Mouse (Mus musculus) retina, adult 2 months (tissue): ENCODE data around the gene Lhx4.

ENCODE experiments used
- DNase-seq: peaks from one replicate; pipeline ENCODE4 v3.0.0-alpha.2; 2012; ENCODE audit warnings: low read depth, low spot score

The Lhx4 gene

DNA sequence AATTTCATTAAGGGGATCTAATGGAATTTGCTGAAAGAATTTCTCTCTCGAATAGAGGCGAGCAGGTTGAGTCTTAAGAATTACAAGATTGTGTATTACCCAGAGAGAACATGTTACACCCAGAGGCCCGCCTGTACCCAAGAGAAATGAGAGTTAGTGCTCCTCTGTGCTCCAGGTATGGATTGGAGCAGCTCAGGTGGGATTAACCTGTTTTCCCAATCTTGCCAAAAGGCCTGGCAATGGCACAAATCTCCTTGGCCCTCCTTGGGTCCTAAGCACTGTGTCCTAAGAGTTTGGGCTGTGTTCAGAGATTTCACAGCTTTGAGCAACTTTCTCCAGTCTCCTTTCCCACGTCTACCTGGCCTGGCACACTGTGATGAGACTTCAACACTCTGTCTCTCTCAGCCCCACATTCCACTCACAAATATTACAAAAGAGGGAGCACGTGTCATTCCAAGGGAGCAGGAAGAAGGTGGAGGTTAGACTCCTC lies 48.2 kb downstream of the Lhx4 start:
- no peak for DNase-seq

DNA sequence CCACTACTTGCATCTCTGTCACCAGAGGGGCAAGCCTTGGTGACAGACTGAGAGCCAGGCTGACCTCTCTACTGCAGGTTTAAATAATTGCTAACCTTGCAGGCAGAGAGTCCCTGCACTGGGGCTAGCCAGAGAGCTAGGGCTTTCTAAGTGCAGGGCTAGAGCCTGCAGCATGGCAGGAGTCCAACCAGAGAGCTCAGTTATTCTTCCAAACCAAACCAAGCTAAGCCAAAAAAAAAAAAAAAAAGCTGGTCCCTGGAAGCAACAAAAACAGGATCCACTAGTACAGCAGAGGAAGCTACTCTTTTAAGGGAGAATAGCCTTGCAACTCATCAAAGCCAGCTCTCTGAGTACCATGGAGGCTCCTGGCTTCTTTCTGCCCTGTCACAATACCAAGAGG lies 50.6 kb downstream of the Lhx4 start:
- DNase-seq = no peak

DNA sequence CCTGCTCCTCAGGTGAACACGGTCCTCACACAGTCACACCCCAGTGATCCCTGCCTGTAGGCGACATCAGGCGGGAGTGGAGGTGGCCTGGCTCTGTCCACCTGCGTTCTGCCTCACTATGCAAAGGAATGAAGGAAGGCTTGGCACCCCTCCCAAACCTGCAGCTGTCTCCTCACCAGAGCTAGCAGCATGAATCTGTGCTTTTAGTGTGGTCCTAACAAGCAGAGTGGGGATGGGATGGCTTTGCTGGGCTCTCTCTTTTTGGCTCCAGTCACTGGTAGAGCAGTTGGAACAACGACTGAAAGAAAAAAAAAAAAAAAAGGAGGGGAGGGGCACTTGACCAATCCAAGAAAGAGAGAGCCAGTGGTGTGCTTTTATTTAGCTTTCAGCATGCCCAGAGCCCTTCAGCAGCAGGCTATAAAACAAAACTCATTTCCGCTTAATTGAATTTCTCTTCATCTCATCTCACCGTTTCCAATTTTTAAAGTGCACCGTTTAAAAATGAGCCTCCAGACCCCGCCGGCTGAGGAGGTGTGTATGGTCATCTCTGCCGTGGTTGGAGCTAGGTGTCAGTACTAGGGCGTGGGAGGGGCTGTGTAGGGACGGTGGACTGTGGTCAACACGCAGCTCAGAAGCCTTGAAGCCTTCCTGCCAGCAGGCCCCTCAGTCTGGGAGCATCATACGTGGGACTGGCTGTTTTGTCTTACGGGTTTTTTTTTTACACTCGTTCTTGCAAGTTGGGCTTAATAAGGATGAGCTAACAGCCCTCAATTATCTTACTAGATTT lies 52.9 kb downstream of the Lhx4 start:
- DNase-seq = no peak

DNA sequence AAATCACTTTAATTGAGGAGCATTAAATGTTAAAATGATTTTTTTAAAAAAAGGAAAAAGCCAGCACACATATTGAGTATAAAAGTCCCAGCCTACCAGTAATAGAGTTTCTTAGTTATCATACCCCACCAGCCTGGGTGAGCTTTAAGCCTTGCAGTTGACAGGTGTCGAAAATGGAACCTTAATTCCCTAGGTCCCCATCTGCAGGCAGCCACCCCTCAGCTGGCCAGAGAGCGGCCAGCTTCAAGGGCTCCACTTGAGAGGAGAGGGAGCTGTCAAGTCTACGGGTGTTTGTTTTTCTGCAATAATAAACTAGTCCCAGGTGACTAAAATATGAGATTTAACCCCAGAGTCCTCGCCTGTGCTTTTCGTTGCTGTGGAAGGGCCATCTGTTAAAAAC lies 58.0 kb downstream of the Lhx4 start:
- no peak for DNase-seq

DNA sequence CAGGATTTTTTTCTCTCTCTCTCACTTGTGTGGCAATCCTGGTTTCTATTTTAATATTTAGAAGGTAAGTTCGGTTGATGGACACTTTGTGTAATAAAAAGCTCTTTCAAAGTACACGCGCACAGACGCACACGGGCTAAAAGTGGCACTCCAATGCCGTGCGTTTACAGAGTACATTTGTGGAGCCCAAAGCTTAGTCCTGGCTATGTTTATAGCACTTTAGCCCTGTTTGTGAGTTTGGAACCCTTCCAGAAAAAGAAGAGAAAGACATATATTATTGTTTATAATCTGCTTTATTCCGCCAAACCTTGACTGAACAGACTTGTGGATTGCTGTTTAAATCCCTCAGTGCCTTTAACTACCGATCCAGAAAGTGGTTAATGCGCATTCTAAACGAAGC lies 58.5 kb downstream of the Lhx4 start:
- no peak for DNase-seq

DNA sequence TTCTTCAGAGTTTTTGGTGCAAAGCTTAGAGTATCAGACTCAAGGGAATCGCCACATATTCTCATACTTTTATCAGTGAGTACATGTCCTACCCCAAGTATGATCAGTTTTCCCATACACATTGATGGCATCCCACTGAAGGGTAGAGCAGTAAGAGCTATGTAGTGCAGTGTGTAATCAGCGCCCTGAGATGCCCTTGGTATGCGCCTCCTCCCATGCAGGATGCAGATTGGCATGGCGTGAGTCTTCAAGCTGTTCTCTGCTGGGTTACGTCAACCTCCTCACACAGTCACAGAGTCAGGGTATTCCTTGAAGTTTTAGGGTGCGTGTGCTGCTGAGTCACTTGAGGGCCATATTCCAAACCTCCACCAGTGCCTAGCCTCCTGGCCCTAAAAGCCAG lies 59.3 kb downstream of the Lhx4 start:
- DNase-seq = no peak

DNA sequence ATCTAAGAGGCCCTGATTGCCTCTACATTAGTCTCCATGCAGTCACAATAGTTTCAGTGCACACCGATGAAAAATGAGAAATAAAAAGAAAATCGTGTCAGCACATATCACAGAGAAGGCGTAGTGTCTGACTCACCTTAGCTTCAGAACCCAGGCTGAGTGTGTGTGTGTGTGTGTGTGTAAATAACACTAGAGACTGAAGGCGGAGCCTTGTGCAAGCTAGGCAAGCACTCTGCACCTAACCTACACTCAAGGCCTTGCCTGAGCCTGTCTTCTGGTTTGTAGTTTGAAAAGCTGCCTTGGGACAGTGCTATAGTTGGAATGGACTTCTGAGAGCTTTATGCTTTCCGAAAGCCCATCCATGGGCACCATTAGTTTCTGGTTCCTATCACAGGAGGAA lies 61.9 kb downstream of the Lhx4 start:
- no peak for DNase-seq

DNA sequence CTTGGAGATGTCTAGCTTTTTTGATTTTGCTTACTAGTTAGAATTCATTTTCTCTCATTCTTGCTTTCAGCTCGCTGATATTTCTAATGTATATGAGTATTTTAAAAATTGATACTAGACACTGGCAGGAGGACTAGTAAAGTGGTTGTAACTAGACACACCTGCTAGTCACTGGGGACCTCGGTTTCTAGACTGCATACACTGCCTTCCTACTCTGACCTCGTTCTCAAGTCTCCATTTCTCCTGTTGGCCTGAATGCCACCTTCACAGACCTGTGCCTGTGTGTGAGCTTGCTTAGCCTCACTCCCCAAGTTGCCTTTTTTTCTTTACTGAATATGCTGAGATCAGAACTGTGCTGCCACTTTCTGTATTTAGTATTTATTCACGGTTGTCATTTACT lies 62.3 kb downstream of the Lhx4 start:
- DNase-seq = no peak

DNA sequence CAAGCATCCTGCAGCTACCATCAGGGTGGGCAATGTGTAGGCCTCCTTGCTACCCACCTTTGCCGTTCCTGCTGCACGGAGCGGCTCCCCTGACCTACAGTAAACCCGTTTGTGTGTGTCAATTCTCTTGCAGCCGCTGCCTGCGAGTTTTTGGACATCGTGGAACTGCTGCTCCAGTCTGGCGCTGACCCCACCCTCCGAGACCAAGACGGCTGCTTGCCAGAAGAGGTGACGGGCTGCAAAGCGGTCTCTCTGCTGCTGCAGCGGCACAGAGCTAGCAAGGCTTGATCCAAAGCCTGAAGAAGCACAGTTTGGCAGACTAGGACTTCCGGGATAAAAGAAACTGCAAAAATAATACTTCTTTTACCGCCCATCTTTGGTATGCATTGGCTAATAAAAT lies 64.7 kb downstream of the Lhx4 start:
- DNase-seq = no peak

DNA sequence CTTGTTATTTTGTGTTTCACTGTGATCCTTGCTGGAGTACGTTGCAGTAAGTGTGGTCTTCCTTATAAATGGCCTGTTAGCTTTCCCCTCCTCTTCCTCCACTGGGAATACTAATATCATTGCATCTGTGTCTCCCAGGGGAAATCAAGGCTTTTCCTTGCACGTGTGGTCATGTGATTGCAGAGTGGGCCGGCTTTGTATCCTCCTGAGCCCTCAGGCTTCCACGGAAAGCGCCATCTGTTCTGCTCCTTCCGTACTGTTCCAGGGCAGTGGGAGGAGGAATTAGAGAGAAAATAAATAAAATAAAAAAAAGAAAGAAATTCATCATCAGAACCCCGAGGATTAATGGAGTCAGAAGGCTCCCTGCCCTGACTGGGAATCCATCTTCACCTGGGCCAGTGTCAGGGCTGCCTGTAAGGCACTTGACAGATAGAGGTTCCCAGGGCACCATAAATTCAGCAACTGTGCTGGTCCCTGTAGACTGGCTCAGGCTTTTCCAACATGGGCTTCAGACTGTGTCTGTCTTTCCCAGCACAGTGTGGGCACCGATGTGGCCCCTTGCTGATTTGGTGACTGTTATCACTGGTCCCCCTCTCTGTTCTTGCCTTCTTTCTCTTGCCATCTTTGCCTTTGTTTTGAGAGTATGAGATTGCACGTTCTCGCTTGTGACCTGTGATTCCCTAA lies 70.2 kb downstream of the Lhx4 start:
- DNase-seq = no peak

DNA sequence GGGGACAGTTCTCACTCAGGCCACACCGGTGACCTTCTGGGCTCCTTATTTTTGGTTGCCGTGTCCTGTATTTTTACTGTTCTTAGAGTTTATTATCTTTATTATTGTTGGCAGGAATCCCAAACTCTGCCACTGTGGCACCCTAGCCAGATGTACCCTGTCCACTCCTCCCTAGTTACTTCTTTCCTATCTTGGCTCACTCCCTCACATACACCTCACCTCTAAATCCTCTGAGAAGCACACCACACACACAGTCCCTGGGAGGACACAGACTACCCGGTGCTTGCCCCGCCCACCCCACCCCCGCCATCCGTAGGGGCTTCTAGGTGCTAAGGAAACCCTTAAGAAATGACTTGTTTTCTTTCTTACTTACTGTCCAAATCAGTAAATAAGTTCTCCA lies 75.9 kb downstream of the Lhx4 start:
- DNase-seq = no peak

DNA sequence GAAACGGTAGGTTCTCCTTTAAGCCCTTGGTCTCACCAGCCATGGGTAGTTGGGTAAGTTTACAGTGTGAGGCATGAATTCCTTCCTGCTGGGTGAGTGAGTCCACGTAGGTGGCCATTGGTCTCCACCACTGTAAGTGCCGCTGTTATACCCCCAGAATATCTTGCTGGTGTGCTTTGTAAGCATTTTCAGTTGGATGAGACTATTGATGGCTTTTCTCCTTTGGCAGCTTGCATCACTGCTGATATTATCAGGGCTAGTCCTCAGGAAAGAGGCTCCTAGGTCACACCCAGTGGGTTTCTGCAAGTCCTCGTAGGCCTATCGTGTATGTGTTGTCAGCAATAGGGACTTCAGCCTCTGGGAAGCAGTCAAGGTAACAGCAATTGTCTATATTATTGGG lies 87.5 kb downstream of the Lhx4 start:
- no peak for DNase-seq

DNA sequence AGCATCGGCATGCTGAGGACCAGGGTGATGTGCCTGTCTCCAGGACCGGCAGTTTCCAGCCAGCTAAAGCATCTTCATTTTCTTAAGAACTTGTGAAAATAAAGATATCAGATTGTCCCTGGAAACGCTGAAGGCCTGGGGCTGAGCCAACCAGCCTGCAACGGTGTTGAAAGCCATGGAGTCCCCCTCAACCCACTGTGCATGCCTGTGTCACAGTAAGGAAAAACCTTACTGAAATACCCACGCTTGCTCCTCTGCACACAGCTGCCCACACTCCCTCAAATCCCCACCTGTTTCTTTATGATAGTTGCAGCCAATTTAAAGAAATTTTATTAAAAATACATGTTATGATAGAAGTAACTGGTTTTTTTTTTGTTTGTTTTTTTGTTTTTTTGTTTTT lies 95.2 kb downstream of the Lhx4 start:
- DNase-seq = no peak

DNA sequence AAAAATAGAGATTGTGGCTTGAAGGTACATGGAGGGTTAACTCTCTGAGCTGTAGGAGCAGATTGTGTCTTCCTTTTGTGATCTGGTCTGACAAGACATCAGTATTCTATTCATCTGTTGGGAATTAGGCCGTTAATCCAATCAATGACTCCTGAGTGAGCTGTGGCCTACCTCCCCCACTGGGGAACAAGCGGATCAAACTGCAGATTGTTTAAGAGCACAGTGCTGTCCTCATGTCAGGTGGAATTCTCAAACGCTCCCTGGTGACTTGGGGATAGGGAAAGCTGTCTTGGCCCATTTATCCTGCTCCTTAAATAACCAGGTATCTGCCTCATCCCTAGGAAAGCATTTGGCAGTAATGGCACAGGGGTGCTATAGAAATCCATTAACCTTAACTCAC lies 96.5 kb downstream of the Lhx4 start:
- DNase-seq = peak; percentile 30

DNA sequence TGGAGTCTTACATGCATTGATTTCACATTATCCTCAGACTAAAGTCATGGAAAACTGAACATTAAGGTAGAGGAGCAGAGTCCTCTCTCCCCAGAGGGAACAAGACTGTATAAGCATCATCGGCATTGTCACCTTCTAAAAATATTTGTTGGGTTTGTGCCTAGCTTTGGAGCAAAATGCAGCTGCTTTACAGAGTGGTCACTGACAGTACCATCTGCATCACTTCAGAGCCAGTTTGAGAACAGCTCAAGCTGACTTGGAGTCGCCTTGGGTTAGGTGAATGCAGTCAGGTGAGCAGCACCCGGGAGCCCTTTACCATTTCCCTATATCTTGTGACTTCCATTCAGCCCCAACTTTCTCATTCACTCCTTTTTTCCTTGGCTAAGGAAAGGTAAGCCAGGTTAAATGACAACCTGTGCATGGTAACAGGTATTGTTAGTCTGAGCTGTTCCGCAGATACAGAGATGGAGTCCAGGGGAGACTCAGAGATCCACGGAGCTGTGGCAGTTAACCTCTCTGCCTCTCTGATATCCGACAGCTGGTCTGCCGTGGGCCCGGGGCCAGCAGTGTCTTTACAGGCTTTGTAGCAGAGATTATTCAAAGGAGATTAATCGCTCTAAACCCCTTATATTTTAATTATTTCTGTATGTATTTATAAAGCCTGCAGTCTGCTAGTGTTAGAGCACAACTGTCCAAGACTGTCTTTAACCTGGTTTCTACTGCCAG lies 101.2 kb downstream of the Lhx4 start:
- peak; percentile 34 for DNase-seq
